Mouse (Mus musculus): ENCODE measurements at regions not wholly inside any gene's neighbourhood (a gene's known extent, or its start where the extent isn't known, plus 50 kb on each side); places are given as distances from the start of the nearest gene placed in this dataset.

- no peak overlapping the region for H3K4me3 ChIP-seq (ENCODE audit: low read depth, low read length)
- no peaks in the 10 kb centered on the region for H3K9me3 ChIP-seq (ENCODE audit: control insufficient read depth, low read length)
- no peaks in the 10 kb centered on the region for H3K27me3 ChIP-seq (ENCODE audit: control insufficient read depth, insufficient read depth, low read length)
- H3K9ac ChIP-seq (ENCODE audit: low read length) = no peak overlapping the region
- H3K4me1 ChIP-seq (ENCODE audit: control insufficient read depth, insufficient read depth, low read length) = peaks cover 14% of the 10 kb centered on the region; the same call in 1 of the 2 replicates
- H3K36me3 ChIP-seq (ENCODE audit: control insufficient read depth, insufficient read depth, low read length) = no peaks in the 10 kb centered on the region
- 0 out of 2 replicates have a peak overlapping the region, but pooled peaks have one; percentile 7 for H3K4me2 ChIP-seq (ENCODE audit: low read depth, severe bottlenecking)
- peak; percentile 64 for DNase-seq (ENCODE audit: low spot score)
- 10% methylated on average over 13 of the region's 13 CpGs for WGBS
- peak; percentile 57; the same call in 1 of the 2 replicates for ATAC-seq (ENCODE audit: insufficient number of reproducible peaks, low FRiP score, low TSS enrichment, low read depth)
- no peak overlapping the region for H3K27ac ChIP-seq (replicated peaks; ENCODE audit: low read depth, low read length)
These were observed 57.5 kb upstream of the Etaa1 start for GRCm38 (mm10) chr11:18011101-18011733.

- Histone ChIP-seq H3K36me3 (ENCODE audit: control insufficient read depth, insufficient read depth, low read length) (no peaks in the 10 kb centered on the region), H3K9me3 (ENCODE audit: control insufficient read depth, low read length) (no peaks in the 10 kb centered on the region), H3K4me2 (ENCODE audit: low read depth, severe bottlenecking) (no peak overlapping the region), H3K27me3 (ENCODE audit: control insufficient read depth, insufficient read depth, low read length) (no peaks in the 10 kb centered on the region), H3K9ac (ENCODE audit: low read length) (no peak overlapping the region), H3K27ac (replicated peaks; ENCODE audit: low read depth, low read length) (no peak overlapping the region), H3K4me1 (ENCODE audit: control insufficient read depth, insufficient read depth, low read length) (peaks cover 4% of the 10 kb centered on the region; the same call in 1 of the 2 replicates), H3K4me3 (ENCODE audit: low read depth, low read length) (no peak overlapping the region)
- ATAC-seq (ENCODE audit: insufficient number of reproducible peaks, low FRiP score, low TSS enrichment, low read depth) (no peak), DNase-seq (ENCODE audit: low spot score) (no peak)
- WGBS = 94% methylated on average over 6 of the region's 6 CpGs
These were observed 54.5 kb upstream of the Etaa1 start for GRCm38 (mm10) chr11:18008140-18008539.

Data from limb, embryonic 11.5 days (tissue).